13 mouse cellular contexts compared by ENCODE assay signal in genomic region chr7:133608631-133609340, GRCm38 (mm10). TPM values are rescaled to one million over a fixed set of nuclear protein-coding genes. Genes with fewer than 3 reads are reported as not detected.
DNase-seq lines count a peak whose midpoint lies in the region; ATAC-seq and TF ChIP-seq lines count a peak whose summit lies in the region.
"Had no signal": no experiment of that assay in that cellular context is flagged by ENCODE, and none has a peak within 500 bp of the region (broad histone marks: within the 10 kb centered on the region; RNA-seq: fewer than 3 reads in every experiment).

No protein-coding gene starts in this region.

- WGBS in cerebellum, adult 2 months, result 29% methylated on average over 13 of the region's 13 CpGs
- 43% methylated on average over 13 of the region's 13 CpGs for WGBS in kidney, embryonic 16.5 days
- 68% methylated on average over 13 of the region's 13 CpGs for WGBS in heart, embryonic 11.5 days (ENCODE audit: insufficient replicate concordance)

- peak; percentile 35 to 54 for DNase-seq in cerebellum, adult 2 months
- no peak for DNase-seq in kidney, adult 11 months
- DNase-seq in right cerebral cortex, adult 2 months (ENCODE audit: low spot score in 2 of 2), result peak; percentile 36 to 37
- DNase-seq in right cerebral cortex, postnatal 14 days, result no peak
- DNase-seq in thymus, postnatal 25 days, result no peak
- DNase-seq: adrenal gland, postnatal 10 days; gastrocnemius, postnatal 10 days; kidney, postnatal 14 days had no signal

- TF ChIP-seq POLR2A in cerebellum, adult 2 months (IDR thresholded peaks at IDR 0.05; ENCODE audit: borderline replicate concordance, insufficient read depth, low read length), result no peak

- no peaks in the 10 kb centered on the region for H3K9me3 ChIP-seq in kidney, embryonic 16.5 days (ENCODE audit: low read length)
- H3K9me3 ChIP-seq in heart, embryonic 11.5 days (replicated peaks; ENCODE audit: control insufficient read depth, low read length), result no peaks in the 10 kb centered on the region
- H3K9me3 ChIP-seq: heart, embryonic 15.5 days; limb, embryonic 13.5 days had no signal

- H3K27ac ChIP-seq in cerebellum, adult 2 months (ENCODE audit: insufficient read depth, low read length), result peak overlapping the region; percentile 83; the same call in 1 of the 2 replicates
- H3K27ac ChIP-seq in kidney, embryonic 16.5 days (ENCODE audit: low read length), result peak overlapping the region; percentile 10; the same call in 1 of the 2 replicates
- H3K27ac ChIP-seq in heart, embryonic 11.5 days (ENCODE audit: low read depth, low read length), result no peak overlapping the region
- H3K27ac ChIP-seq: heart, embryonic 15.5 days; limb, embryonic 13.5 days had no signal

- H3K4me3 ChIP-seq in cerebellum, adult 2 months (replicated peaks; ENCODE audit: insufficient read depth, low read depth, low read length), result no peak overlapping the region
- H3K4me3 ChIP-seq in kidney, embryonic 16.5 days (ENCODE audit: low read length), result no peak overlapping the region
- no peak overlapping the region for H3K4me3 ChIP-seq in heart, embryonic 11.5 days (ENCODE audit: low read depth, low read length)
- H3K4me3 ChIP-seq: heart, embryonic 15.5 days; limb, embryonic 13.5 days had no signal

- H3K9ac ChIP-seq in kidney, embryonic 16.5 days (replicated peaks; ENCODE audit: low read length), result no peak overlapping the region
- no peak overlapping the region for H3K9ac ChIP-seq in heart, embryonic 11.5 days (ENCODE audit: low read depth, low read length)
- H3K9ac ChIP-seq: heart, embryonic 15.5 days; limb, embryonic 13.5 days had no signal

- H3K27me3 ChIP-seq in cerebellum, adult 2 months (ENCODE audit: control insufficient read depth, insufficient read depth, low read length), result no peaks in the 10 kb centered on the region
- H3K27me3 ChIP-seq in kidney, embryonic 16.5 days (ENCODE audit: insufficient read depth, low read length), result no peaks in the 10 kb centered on the region
- H3K27me3 ChIP-seq in heart, embryonic 11.5 days (ENCODE audit: control insufficient read depth, insufficient read depth, low read length), result no peaks in the 10 kb centered on the region
- H3K27me3 ChIP-seq: heart, embryonic 15.5 days had no signal

- no peak for TF ChIP-seq CTCF in cerebellum, adult 2 months (IDR thresholded peaks at IDR 0.05; ENCODE audit: borderline replicate concordance, insufficient read depth, low read depth, low read length)

- ATAC-seq in cerebellum, adult (ENCODE audit: insufficient number of reproducible peaks, low FRiP score, low TSS enrichment), result no peak
- ATAC-seq in kidney, embryonic 16.5 days (ENCODE audit: low FRiP score, low TSS enrichment), result no peak
- ATAC-seq in heart, embryonic 11.5 days (replicated peaks; ENCODE audit: insufficient number of reproducible peaks, low FRiP score, low TSS enrichment), result no peak

- H3K4me1 ChIP-seq in cerebellum, adult 2 months (ENCODE audit: control insufficient read depth, insufficient read depth, low read length), result peaks cover 15% of the 10 kb centered on the region
- peaks cover 25% of the 10 kb centered on the region for H3K4me1 ChIP-seq in kidney, embryonic 16.5 days (ENCODE audit: insufficient read depth, low read length)
- H3K4me1 ChIP-seq in heart, embryonic 11.5 days (ENCODE audit: control insufficient read depth, insufficient read depth, low read length), result no peaks in the 10 kb centered on the region
- H3K4me1 ChIP-seq: heart, embryonic 15.5 days had no signal

- H3K36me3 ChIP-seq in kidney, embryonic 16.5 days (ENCODE audit: insufficient read depth, low read length), result no peaks in the 10 kb centered on the region
- H3K36me3 ChIP-seq in heart, embryonic 11.5 days (ENCODE audit: control insufficient read depth, insufficient read depth, low read length), result no peaks in the 10 kb centered on the region
- H3K36me3 ChIP-seq: heart, embryonic 15.5 days; limb, embryonic 13.5 days had no signal

- peak overlapping the region; percentile 31 for H3K4me2 ChIP-seq in kidney, embryonic 16.5 days (replicated peaks; ENCODE audit: low read depth, low read length)
- no peak overlapping the region for H3K4me2 ChIP-seq in heart, embryonic 11.5 days
- H3K4me2 ChIP-seq: heart, embryonic 15.5 days; limb, embryonic 13.5 days had no signal

RNA-seq across cellular contexts. Expression of gene Tex36, which starts 6.8 kb away (rescaled TPM):
- 0.35 and 0.41 TPM in 2 replicates for polyA plus RNA-seq in cerebellum, adult 2 months (2012; rRNA removed)
- polyA plus RNA-seq in kidney, embryonic 16.5 days (2015; fragmentation: Nextera tagmentation; extraction: Ambion mirVana), result not detected in 2 replicates
- polyA plus RNA-seq in heart, embryonic 11.5 days (2014; fragmentation: Nextera tagmentation; extraction: Ambion mirVana), result not detected in 2 replicates
- polyA plus RNA-seq: heart, embryonic 15.5 days; limb, embryonic 13.5 days had no signal

RNA-seq across cellular contexts. Expression of gene Edrf1, which starts 28.6 kb away (rescaled TPM):
- 26.3 and 28.3 TPM in 2 replicates for polyA plus RNA-seq in cerebellum, adult 2 months (2012; rRNA removed)
- polyA plus RNA-seq in kidney, embryonic 16.5 days (2015; fragmentation: Nextera tagmentation; extraction: Ambion mirVana), result 26.2 and 27.1 TPM in 2 replicates
- 15.2 and 20.1 TPM in 2 replicates for polyA plus RNA-seq in heart, embryonic 11.5 days (2014; fragmentation: Nextera tagmentation; extraction: Ambion mirVana)

Comparison
In these comparisons a context has a peak if more than half of its experiments do, and no peak if none do; other contexts are left out.
1. DNase-seq: peak in cerebellum, adult 2 months (2 of 2) and right cerebral cortex, adult 2 months (2 of 2); none in kidney, adult 11 months (single experiment), right cerebral cortex, postnatal 14 days (single experiment) and thymus, postnatal 25 days (single experiment).